Mouse (Mus musculus): ENCODE data around the gene Fam131b.

The Fam131b gene

GRCm38 (mm10) chr6:42355794-42356600 is 31.6 kb upstream of the Fam131b start:
- DNase-seq (ENCODE audit: low spot score in 2 of 2): no peak

- DNase-seq (ENCODE audit: low spot score in 2 of 2): no peak
Observed at GRCm38 (mm10) chr6:42355366-42355765, 30.9 kb upstream of the Fam131b start.

DNA sequence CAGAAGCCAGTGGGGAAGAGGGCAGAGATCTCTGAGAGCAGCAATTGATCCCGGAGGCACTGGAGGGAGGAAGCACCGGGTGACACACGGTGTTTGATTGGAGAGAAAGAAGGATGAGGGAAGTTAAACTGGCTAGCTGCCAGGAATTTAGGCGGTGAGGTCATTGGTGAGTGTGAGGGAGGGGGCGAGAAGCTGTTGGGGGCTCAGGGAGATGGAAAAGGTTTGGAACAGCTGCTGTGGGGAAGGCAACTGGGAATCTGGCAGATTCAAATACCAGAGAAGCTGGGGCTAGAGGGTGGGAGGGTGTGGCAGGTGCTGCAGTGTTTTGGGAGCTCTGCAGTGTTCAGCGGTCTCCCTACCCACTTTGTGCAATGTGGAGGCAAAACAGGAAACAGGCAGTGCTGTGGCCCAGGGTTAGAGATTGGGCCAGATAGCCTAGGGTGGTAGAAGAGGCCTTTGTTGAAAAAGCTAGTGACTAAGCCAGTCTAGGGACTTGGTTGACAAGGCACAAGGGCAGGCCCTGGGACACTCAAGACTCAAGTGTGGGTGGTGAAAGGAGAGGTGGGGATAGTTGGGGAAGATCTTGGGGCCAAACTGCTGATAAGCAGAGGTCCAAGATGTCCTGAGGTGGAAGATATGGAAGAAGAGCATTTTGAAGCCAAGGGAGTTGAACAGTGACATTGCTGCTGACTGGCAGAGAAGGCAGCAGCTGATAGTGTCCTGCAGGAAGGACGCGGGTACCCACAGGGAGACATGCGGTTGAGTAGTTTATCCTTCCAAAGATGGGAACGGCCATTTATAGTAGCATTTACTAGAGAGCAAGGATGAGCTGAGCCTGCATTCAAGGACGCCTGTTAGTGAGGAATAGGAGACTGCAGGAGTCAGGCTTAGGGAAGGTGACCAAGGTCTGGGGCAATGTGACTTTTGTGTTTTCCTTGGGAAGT is 29.9 kb upstream of the Fam131b start:
- no peak for DNase-seq (ENCODE audit: low spot score in 2 of 2)

GRCm38 (mm10) chr6:42353180-42353579 is 28.7 kb upstream of the Fam131b start:
- DNase-seq (ENCODE audit: low spot score in 2 of 2): no peak

DNA sequence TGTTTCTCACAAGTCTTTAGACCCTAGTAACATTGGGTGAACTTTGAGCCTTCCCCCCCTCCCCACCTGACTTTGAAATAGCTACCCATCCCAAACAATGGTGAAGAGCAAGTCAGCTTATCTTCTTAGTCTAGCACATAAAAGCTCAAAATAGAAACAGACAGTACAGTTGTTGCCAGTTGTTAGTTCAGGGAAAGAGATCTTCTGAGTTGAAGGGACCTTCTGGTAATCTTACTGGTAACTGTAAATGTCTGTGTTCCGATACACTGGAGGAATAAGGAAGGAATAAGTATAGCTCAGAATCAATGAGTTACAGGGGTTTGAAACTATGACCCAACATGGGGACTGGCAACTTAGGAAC is 28.0 kb upstream of the Fam131b start:
- no peak for DNase-seq (ENCODE audit: low spot score in 2 of 2)

GRCm38 (mm10) chr6:42351776-42352485 is 27.5 kb upstream of the Fam131b start:
- no peak for DNase-seq (ENCODE audit: low spot score in 2 of 2)

DNA sequence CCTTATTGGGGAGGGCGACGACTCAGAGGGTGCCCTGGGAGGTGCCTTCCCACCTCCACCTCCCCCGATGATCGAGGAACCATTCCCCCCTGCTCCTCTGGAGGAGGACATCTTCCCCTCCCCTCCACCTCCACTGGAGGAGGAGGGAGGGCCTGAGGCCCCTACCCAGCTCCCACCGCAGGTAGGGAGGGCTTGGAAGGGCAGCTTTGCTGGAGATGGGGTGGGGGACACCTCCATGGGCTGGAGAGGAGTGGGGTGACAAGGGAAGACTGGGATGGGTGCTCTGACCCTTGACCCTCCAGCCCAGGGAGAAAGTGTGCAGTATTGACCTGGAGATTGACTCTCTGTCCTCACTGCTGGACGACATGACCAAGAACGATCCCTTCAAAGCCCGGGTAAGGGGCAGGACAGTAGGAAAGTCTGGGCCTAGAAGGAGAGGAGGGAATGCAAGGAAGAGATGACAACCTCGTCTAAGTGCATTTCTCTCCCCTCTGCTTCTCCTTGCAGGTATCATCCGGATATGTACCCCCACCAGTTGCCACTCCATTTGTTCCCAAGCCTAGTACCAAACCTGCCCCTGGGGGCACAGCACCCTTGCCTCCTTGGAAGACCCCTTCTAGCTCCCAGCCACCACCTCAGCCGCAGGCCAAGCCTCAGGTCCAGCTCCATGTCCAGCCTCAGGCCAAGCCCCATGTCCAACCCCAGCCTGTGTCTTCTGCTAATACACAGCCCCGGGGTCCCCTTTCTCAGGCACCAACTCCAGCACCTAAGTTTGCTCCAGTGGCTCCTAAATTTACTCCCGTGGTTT is 26.7 kb upstream of the Fam131b start:
- DNase-seq (ENCODE audit: low spot score in 2 of 2): no peak

- peak; percentile 62 to 66 for DNase-seq (ENCODE audit: low spot score in 2 of 2)
Observed at GRCm38 (mm10) chr6:42350021-42350967, 25.9 kb upstream of the Fam131b start.

GRCm38 (mm10) chr6:42349426-42350020 is 25.1 kb upstream of the Fam131b start, which contains the start of gene Zyx:
TSS of gene Zyx (plus strand) at chr6:42349630.
- DNase-seq (ENCODE audit: low spot score in 2 of 2): peak; percentile 69 to 77

DNA sequence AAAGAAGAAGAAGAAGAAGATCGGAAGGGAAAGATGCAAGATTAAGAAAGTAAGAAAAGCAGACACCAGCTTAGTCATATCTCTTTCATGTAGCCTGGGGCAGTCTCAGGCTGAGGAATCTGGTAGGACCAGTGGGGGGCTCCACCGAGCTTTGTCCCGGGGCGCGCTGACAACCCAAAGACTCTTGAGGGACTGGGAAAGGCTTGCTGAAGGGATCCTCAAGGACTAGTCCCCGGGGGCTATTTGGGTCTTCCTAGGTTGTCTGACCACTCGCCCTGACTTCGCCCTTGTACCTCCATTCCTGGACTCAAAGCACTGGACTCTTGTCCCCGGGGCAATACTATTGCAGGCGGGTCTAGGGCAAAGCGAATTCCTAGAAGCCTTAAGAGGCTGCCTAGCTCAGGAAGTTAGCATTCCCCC is 24.6 kb upstream of the Fam131b start:
- peak; percentile 56 for DNase-seq (ENCODE audit: low spot score in 2 of 2)

GRCm38 (mm10) chr6:42348281-42349005 is 24.0 kb upstream of the Fam131b start:
- no peak for DNase-seq (ENCODE audit: low spot score in 2 of 2)

- DNase-seq (ENCODE audit: low spot score in 2 of 2): no peak
Observed at GRCm38 (mm10) chr6:42344255-42344654, 19.8 kb upstream of the Fam131b start.

- no peak for DNase-seq (ENCODE audit: low spot score in 2 of 2)
Observed at GRCm38 (mm10) chr6:42343361-42344120, 19.1 kb upstream of the Fam131b start.

DNA sequence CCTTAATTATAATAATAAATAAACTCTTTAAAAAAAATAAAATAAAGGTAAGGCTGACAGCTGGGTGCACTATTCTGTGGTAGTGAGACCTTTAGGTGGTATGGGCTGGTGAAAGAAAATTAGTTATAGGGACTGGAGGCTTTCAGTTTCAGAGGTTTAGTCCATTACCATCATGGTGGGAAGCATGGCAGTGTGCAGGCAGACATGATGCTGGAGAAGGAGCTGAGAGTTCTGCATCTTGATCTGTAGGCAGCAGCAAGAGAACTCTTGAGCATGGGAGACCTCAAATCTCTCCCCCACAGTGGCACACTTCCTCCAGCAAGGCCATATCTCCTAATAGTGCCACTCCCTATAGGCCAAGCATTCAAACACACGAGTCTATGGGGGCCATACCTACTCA is 17.7 kb upstream of the Fam131b start:
- DNase-seq (ENCODE audit: low spot score in 2 of 2): no peak

DNA sequence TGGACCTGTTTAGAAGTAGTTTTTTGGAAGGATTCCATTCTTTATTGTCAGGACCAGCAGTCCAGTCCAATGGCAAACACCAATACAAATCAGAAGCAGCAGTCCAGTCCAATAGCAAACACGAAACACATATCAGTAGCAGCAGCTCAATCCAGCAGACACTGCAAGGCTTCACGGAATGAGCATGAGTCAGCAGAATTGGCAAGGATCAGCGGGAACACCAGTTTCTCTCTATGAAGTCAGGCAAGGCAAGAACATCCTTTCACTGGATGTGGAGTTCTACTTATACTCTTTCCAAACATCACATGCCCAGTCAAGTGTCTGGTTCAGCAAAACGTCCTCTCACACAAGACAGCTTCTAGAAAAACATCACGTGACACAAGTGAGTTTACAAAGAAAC is 15.5 kb upstream of the Fam131b start:
- no peak for DNase-seq (ENCODE audit: low spot score in 2 of 2)

DNA sequence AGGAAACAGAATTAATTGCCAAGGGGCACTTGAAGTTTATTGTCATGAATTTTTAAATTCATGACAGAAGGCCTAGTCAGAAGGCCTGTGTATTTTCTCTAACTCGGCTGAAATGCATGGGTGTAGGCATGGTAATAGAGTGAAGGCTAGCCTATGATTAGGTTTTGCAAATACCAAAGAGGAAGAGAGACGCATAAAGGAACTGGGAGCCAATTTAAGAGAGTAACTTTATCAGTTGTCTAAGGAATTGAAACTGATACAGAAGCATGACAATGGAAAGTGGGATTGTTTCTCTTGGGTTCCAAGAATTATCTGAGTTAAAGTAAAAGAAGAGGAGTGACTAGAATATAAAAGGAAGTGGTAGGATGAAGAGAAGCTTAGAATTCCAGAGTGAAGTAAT is 14.7 kb upstream of the Fam131b start:
- DNase-seq (ENCODE audit: low spot score in 2 of 2): no peak

DNA sequence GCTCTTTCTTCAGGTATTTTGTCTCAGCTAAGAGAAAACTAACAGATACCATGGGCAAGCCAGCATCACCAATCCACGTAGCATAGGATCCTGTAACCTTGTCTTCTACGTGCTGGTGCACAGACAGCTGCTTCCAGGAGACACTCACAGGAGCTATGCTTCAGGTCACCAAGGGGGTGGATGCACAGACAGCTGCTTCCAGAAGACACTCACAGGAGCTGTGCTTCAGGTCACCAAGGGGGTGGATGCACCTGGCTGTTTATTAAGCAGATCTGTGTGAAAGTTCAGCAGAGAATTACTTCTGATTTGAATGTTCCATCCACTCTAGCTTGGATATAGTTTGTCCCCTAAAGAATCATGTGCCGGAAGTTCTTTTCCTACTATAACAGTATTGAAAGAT is 6.5 kb upstream of the Fam131b start:
- no peak for DNase-seq (ENCODE audit: low spot score in 2 of 2)

- DNase-seq (ENCODE audit: low spot score in 2 of 2): no peak
Observed at GRCm38 (mm10) chr6:42330216-42330615, 5.8 kb upstream of the Fam131b start.
